Mouse (Mus musculus) intestine, postnatal 0 days (tissue): ENCODE measurements around the gene Arl4a. TPM values are rescaled to one million over a fixed set of nuclear protein-coding genes. Genes with fewer than 3 reads are reported as not detected.
A peak's percentile ranks its signal among the peaks of the same experiment; 100 is the strongest.

ENCODE experiments used
- ATAC-seq: fragments of 200-750 bp; cut with Nextera tagmentation; 2 replicates; pipeline ENCODE4 v1.8.0; 2017; ENCODE audit warnings: mild to moderate bottlenecking, moderate TSS enrichment, moderate library complexity
- H3K27ac ChIP-seq: fragments of 300-500 bp; sonication (generic); 2 replicates; pipeline ENCODE4 v1.5.1; 2014; ENCODE audit warnings: mild to moderate bottlenecking, low read depth, low read length, moderate library complexity
- H3K27me3 ChIP-seq: fragments of 300-500 bp; sonication (generic); replicated peaks from 2 replicates; pipeline ENCODE4 v1.6.1; 2014; ENCODE audit warnings: low read length, mixed read lengths; ENCODE audit not compliant: control insufficient read depth, insufficient read depth
- H3K36me3 ChIP-seq: fragments of 300-500 bp; sonication (generic); 2 replicates; pipeline ENCODE4 v1.6.1; 2014; ENCODE audit warnings: mild to moderate bottlenecking, moderate library complexity; ENCODE audit not compliant: control insufficient read depth, insufficient read depth
- H3K4me1 ChIP-seq: fragments of 300-500 bp; sonication (generic); replicated peaks from 2 replicates; pipeline ENCODE4 v1.6.1; 2014; ENCODE audit warnings: antibody characterized with exemption, low read length, mixed read lengths; ENCODE audit not compliant: control insufficient read depth, insufficient read depth
- H3K4me2 ChIP-seq: fragments of 300-500 bp; sonication (generic); replicated peaks from 2 replicates; pipeline ENCODE4 v1.6.1; 2014; ENCODE audit warnings: low read depth, mild to moderate bottlenecking, moderate library complexity
- H3K4me3 ChIP-seq: fragments of 300-500 bp; sonication (generic); 2 replicates; pipeline ENCODE4 v1.5.1; 2014; ENCODE audit warnings: low read depth, low read length
- H3K9ac ChIP-seq: fragments of 300-500 bp; sonication (generic); 2 replicates; pipeline ENCODE4 v1.6.1; 2014; ENCODE audit warnings: mild to moderate bottlenecking, low read depth, low read length
- H3K9me3 ChIP-seq: fragments of 300-500 bp; sonication (generic); 2 replicates; pipeline ENCODE4 v1.6.1; 2016; ENCODE audit warnings: mixed run types; ENCODE audit not compliant: control insufficient read depth
- CTCF ChIP-seq: sonication (generic); IDR thresholded peaks from 2 replicates; pipeline ENCODE4 v1.5.1; 2016; ENCODE audit warnings: low read depth, mild to moderate bottlenecking, control low read depth, antibody characterized with exemption, moderate library complexity
- WGBS: fragments of 180-500 bp; shearing (Covaris S2); extraction: QIAGEN DNeasy Blood & Tissue Kit; methylation state at CpG from one replicate; pipeline ENCODE4 v1.1.7; 2014; 5-methylcytosine and 5-hydroxymethylcytosine counted together
- polyA plus RNA-seq: library from polyadenylated mRNA; unstranded; fragments of >200 nt; fragmentation: Nextera tagmentation; extraction: Ambion mirVana; gene quantifications from 2 replicates; pipeline ENCODE4 v1.2.1, GENCODE M21; 2015

The Arl4a gene
- polyA plus RNA-seq, result 113 and 115 TPM in 2 replicates

DNA sequence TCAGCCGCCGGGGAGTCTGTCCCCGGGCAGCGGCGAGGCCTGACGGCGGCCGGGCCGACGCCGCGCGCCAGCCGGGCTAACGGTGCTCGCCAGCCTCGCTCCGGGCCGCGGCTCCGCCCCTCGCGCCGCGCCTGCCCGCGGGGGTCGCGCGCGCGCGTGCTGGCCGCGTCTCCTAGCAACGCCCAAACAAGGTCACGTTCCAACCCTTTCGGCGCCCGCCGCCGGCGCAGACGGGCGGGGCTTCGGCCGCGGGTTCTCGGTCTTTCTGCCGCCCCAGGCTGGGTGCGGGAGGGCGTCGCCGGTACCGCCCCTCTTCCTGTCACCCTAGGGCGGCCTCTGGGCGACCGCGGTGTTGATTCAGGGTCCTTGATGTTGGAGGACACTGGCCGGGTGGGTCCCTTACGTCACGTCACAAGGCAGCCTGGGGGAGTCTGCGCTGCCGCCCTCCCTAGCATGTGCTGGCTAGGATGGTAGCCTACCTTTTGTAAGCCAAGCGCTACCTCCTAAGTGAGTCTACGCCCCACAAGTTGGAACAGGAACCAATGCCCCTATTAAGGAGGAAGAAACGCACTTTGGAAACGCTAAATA lies at the start of gene Arl4a:
TSS of gene Arl4a (minus strand) at position 150 of the 588 bp plus-strand sequence.
- Histone ChIP-seq H3K4me3 (peak within 1 kb of the TSS; percentile 92), H3K9ac (peak within 1 kb of the TSS; percentile 94), H3K27me3 (no peaks in the 10 kb centered on the region), H3K36me3 (0 out of 2 replicates have a peak, but pooled peaks cover 4% of the 10 kb centered on the region), H3K9me3 (no peaks in the 10 kb centered on the region), H3K4me1 (no peaks in the 10 kb centered on the region), H3K4me2 (peak within 1 kb of the TSS; percentile 90), H3K27ac (peak within 1 kb of the TSS; percentile 97)
- under 1% methylated on average over 61 of the region's 68 CpGs for WGBS
- no peak for TF ChIP-seq CTCF
- peak; percentile 78 for ATAC-seq

DNA sequence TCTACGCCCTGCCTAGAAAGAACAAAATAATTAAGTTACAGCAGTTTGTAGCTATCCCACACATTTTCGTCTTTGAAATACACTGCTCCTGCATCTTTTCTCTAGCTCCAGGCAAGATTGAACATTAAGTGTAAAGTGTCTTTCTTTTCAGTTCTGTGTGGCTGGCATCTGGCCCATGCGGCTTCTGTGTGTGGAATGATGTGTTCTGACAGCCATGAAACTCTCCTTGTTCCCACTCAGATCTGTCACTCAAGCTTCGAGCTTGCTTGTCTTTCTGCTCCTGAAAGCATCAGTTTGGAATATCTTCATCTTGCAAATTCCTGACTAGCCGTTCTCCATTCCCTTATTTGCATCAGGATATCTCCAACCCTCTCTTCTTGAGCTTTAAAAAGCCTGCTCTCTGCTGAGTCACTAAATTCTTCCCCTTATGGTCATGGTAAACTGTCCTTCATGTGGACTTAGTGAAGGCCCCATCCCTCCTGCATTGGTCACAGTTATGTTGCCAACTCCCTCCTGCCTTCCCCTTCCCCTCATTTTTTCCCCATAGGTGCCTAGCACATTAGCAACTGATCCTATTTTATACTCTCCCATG lies 48.0 kb upstream of the Arl4a start:
- H3K4me1 ChIP-seq, result no peaks in the 10 kb centered on the region
- no peak overlapping the region for H3K27ac ChIP-seq
- no peaks in the 10 kb centered on the region for H3K27me3 ChIP-seq
- 87% methylated on average over 5 of the region's 5 CpGs for WGBS
- ATAC-seq, result no peak
- H3K9ac ChIP-seq, result no peak overlapping the region
- no peaks in the 10 kb centered on the region for H3K9me3 ChIP-seq
- H3K4me2 ChIP-seq, result no peak overlapping the region
- no peak overlapping the region for H3K4me3 ChIP-seq
- no peaks in the 10 kb centered on the region for H3K36me3 ChIP-seq
- TF ChIP-seq CTCF, result no peak

DNA sequence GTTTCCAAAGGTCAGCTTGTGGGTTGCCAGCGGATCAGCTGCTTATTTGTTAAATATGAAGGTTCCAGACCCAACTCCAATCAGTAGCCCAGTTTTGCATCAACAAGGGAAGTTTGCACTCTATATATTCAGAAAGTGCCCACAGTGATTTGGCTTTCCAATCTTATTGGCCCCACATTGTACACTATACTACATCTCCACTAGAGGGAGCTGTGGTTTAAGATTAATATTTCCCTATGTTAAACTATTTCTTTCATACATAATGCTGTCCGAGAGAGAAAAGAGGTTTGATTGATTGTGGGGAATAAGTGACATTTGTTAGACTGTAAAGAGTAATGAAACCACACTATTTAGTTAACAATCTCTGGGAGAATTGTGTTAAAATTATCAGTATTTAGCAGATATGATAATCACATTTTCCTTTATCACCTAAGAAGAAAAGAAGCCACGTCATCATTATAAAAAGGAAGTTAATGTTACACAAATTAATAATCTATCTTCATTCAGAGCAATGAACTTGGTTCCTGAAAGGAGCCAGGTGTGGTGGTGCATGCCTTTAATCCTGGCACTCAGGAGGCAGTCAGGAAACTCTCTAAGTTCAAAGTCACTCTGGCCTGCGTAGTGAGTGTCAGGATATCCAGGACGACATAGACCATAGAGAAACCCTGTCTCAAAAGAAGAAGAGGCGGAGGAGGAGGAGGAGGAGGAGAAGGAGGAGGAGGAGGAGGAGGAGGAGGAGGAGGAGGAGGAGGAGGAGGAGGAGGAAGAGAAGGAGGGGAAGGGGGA lies 44.8 kb upstream of the Arl4a start:
- H3K9ac ChIP-seq, result no peak overlapping the region
- no peaks in the 10 kb centered on the region for H3K9me3 ChIP-seq
- no peak overlapping the region for H3K27ac ChIP-seq
- H3K27me3 ChIP-seq, result no peaks in the 10 kb centered on the region
- H3K4me1 ChIP-seq, result no peaks in the 10 kb centered on the region
- H3K36me3 ChIP-seq, result 0 out of 2 replicates have a peak, but pooled peaks cover 4% of the 10 kb centered on the region
- ATAC-seq, result peak; percentile 64; the same call in 1 of the 2 replicates
- peak; percentile 76 for TF ChIP-seq CTCF
- H3K4me3 ChIP-seq, result no peak overlapping the region
- no peak overlapping the region for H3K4me2 ChIP-seq
- WGBS, result 28% methylated on average over 5 of the region's 6 CpGs

DNA sequence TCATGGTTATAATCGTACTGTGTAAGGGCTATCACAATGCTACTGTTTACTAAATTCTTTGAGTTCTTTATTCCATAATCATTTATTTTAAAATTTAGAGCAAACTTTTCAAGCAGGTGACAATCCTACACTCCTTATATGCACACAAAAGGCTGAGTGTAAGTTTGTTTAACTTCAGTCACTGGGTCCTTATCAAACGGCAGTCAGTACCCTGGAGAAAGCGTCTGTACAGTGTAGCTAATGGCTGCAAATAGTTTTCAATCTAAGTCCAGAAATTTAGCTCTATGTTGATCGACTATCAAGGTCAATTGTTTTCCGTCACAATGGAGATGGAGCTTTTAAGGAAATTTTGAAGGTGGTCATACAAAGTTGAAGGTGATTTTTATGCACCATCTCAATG lies 44.2 kb upstream of the Arl4a start:
- Histone ChIP-seq H3K4me3 (no peak overlapping the region), H3K4me1 (no peaks in the 10 kb centered on the region), H3K27ac (no peak overlapping the region), H3K4me2 (no peak overlapping the region), H3K27me3 (no peaks in the 10 kb centered on the region), H3K9me3 (no peaks in the 10 kb centered on the region), H3K36me3 (0 out of 2 replicates have a peak, but pooled peaks cover 7% of the 10 kb centered on the region), H3K9ac (no peak overlapping the region)
- TF ChIP-seq CTCF, result no peak
- 69% methylated on average over 5 of the region's 5 CpGs for WGBS
- no peak for ATAC-seq

DNA sequence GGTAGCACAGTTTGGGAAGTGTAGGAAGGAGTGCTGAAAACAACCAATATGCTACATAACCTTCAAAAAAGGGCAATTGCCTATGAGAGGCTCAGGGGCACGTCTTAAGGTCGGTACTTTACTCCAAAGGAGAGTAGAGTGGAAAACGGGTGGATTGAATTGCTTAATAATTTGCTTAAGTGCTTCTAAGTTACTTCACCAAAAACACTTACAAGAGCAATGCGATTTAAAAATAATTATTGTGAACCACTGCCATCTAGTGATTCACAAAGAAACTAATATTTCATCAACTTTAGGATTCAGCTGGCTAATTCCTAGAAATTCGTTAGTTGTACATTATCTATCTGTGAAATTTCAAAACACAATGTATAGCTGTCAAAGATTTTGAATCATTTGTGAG lies 35.8 kb upstream of the Arl4a start:
- H3K4me1 ChIP-seq, result no peaks in the 10 kb centered on the region
- no peaks in the 10 kb centered on the region for H3K27me3 ChIP-seq
- ATAC-seq, result no peak
- no peaks in the 10 kb centered on the region for H3K9me3 ChIP-seq
- 55% methylated on average over 5 of the region's 5 CpGs for WGBS
- H3K4me3 ChIP-seq, result no peak overlapping the region
- TF ChIP-seq CTCF, result peak; percentile 58
- 0 out of 2 replicates have a peak, but pooled peaks cover 5% of the 10 kb centered on the region for H3K36me3 ChIP-seq
- H3K9ac ChIP-seq, result no peak overlapping the region
- H3K4me2 ChIP-seq, result no peak overlapping the region
- H3K27ac ChIP-seq, result no peak overlapping the region

DNA sequence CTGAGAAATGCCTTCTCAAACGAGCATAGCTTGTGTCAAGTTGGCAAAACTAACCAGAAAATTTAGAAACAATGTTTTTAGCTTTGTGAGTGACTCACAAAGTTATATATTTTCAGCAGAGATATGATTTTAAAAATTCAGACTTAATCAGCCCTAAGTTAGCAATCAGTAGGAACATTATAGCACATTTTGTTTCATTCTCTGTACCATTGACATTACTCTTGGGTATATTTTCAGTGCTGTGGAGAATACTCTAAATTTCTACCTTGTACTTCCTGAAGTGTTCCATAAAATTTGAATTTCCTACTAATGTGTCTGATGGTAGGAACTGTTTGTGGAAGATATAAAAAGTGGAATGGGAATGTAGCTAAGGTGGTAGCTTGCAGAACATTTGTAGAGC lies 9.2 kb upstream of the Arl4a start:
- no peak overlapping the region for H3K9ac ChIP-seq
- no peaks in the 10 kb centered on the region for H3K9me3 ChIP-seq
- no peaks in the 10 kb centered on the region for H3K27me3 ChIP-seq
- 73% methylated on average over 1 of the region's 1 CpGs for WGBS
- no peak for TF ChIP-seq CTCF
- H3K4me3 ChIP-seq, result no peak overlapping the region
- ATAC-seq, result no peak
- H3K4me2 ChIP-seq, result no peak overlapping the region
- H3K27ac ChIP-seq, result no peak overlapping the region
- no peaks in the 10 kb centered on the region for H3K36me3 ChIP-seq
- H3K4me1 ChIP-seq, result no peaks in the 10 kb centered on the region
